Mouse (Mus musculus) hindbrain, embryonic 13.5 days (tissue): ENCODE measurements around the gene Speer4f2. TPM values are rescaled to one million over a fixed set of nuclear protein-coding genes. Genes with fewer than 3 reads are reported as not detected.

ENCODE experiments used
- ATAC-seq: fragments of 200-750 bp; cut with Nextera tagmentation; 2 replicates; pipeline ENCODE4 v1.8.0; 2017; ENCODE audit warnings: moderate TSS enrichment; ENCODE audit not compliant: low FRiP score
- H3K27ac ChIP-seq: fragments of 300-500 bp; sonication (generic); 2 replicates; pipeline ENCODE4 v1.5.1; 2015; ENCODE audit warnings: inconsistent platforms, mild to moderate bottlenecking, moderate library complexity
- H3K27me3 ChIP-seq: fragments of 300-500 bp; sonication (generic); 2 replicates; pipeline ENCODE4 v1.6.1; 2015; ENCODE audit warnings: mild to moderate bottlenecking, inconsistent platforms
- H3K36me3 ChIP-seq: fragments of 300-500 bp; sonication (generic); 2 replicates; pipeline ENCODE4 v1.6.1; 2015; ENCODE audit warnings: mild to moderate bottlenecking, inconsistent platforms
- H3K4me1 ChIP-seq: fragments of 300-500 bp; sonication (generic); replicated peaks from 2 replicates; pipeline ENCODE4 v1.6.1; 2015; ENCODE audit warnings: inconsistent platforms
- H3K4me2 ChIP-seq: fragments of 300-500 bp; sonication (generic); 2 replicates; pipeline ENCODE4 v1.6.1; 2015; ENCODE audit warnings: inconsistent platforms, mild to moderate bottlenecking, moderate library complexity
- H3K4me3 ChIP-seq: fragments of 300-500 bp; sonication (generic); 2 replicates; pipeline ENCODE4 v1.5.1; 2015; ENCODE audit warnings: mild to moderate bottlenecking, inconsistent platforms
- H3K9ac ChIP-seq: fragments of 300-500 bp; sonication (generic); 2 replicates; pipeline ENCODE4 v1.6.1; 2015; ENCODE audit warnings: mild to moderate bottlenecking, inconsistent platforms
- H3K9me3 ChIP-seq: fragments of 300-500 bp; sonication (generic); 2 replicates; pipeline ENCODE4 v1.6.1; 2016; ENCODE audit warnings: inconsistent platforms
- WGBS: fragments of 180-500 bp; shearing (Covaris S2); methylation state at CpG from one replicate; pipeline ENCODE4 v1.1.7; 2015; 5-methylcytosine and 5-hydroxymethylcytosine counted together
- polyA plus RNA-seq: library from polyadenylated mRNA; unstranded; fragments of >200 nt; fragmentation: Nextera tagmentation; extraction: Ambion mirVana; gene quantifications from 2 replicates; pipeline ENCODE4 v1.2.1, GENCODE M21; 2015

Speer4f2 gene
- polyA plus RNA-seq, 1 experiment from 2014 or later, result not detected

GRCm38 (mm10) chr5:17408924-17409660 lies 36.1 kb downstream of the Speer4f2 start:
- ATAC-seq, result no peak
- H3K9me3 ChIP-seq, result no peaks in the 10 kb centered on the region
- no peak overlapping the region for H3K27ac ChIP-seq
- no peaks in the 10 kb centered on the region for H3K27me3 ChIP-seq
- 82% methylated on average over 4 of the region's 4 CpGs for WGBS
- H3K4me1 ChIP-seq, result no peaks in the 10 kb centered on the region
- H3K4me2 ChIP-seq, result no peak overlapping the region
- H3K9ac ChIP-seq, result no peak overlapping the region
- H3K36me3 ChIP-seq, result no peaks in the 10 kb centered on the region
- no peak overlapping the region for H3K4me3 ChIP-seq

- 89% methylated on average over 2 of the region's 2 CpGs for WGBS
Measured at GRCm38 (mm10) chr5:17417201-17417600, 44.2 kb downstream of the Speer4f2 start.

GRCm38 (mm10) chr5:17419215-17419820 lies 46.3 kb downstream of the Speer4f2 start:
- ATAC-seq, result no peak
- Histone ChIP-seq H3K9ac (no peak overlapping the region), H3K4me3 (no peak overlapping the region), H3K27ac (no peak overlapping the region), H3K4me1 (0 out of 2 replicates have a peak, but pooled peaks cover 3% of the 10 kb centered on the region), H3K27me3 (no peaks in the 10 kb centered on the region), H3K9me3 (no peaks in the 10 kb centered on the region), H3K36me3 (no peaks in the 10 kb centered on the region), H3K4me2 (no peak overlapping the region)
- 65% methylated on average over 1 of the region's 1 CpGs for WGBS

More at GRCm38 (mm10) chr5:17417201-17417600, 44.2 kb downstream of the Speer4f2 start:
- Histone ChIP-seq H3K4me2 (no peak overlapping the region), H3K9me3 (no peaks in the 10 kb centered on the region), H3K4me3 (no peak overlapping the region), H3K27me3 (no peaks in the 10 kb centered on the region), H3K9ac (no peak overlapping the region), H3K27ac (no peak overlapping the region), H3K36me3 (no peaks in the 10 kb centered on the region), H3K4me1 (0 out of 2 replicates have a peak, but pooled peaks cover 3% of the 10 kb centered on the region)
- peak; percentile 10; the same call in 1 of the 2 replicates for ATAC-seq

GRCm38 (mm10) chr5:17419921-17420320 lies 46.9 kb downstream of the Speer4f2 start:
- no peak overlapping the region for H3K9ac ChIP-seq
- no peak for ATAC-seq

GRCm38 (mm10) chr5:17422225-17422624 lies 49.2 kb downstream of the Speer4f2 start:
- WGBS, result 85% methylated on average over 1 of the region's 1 CpGs
- Histone ChIP-seq H3K9me3 (no peaks in the 10 kb centered on the region), H3K4me1 (0 out of 2 replicates have a peak, but pooled peaks cover 3% of the 10 kb centered on the region), H3K27ac (no peak overlapping the region), H3K9ac (no peak overlapping the region), H3K4me3 (no peak overlapping the region), H3K4me2 (no peak overlapping the region), H3K36me3 (no peaks in the 10 kb centered on the region), H3K27me3 (no peaks in the 10 kb centered on the region)
- ATAC-seq, result no peak; the same call in 1 of the 2 replicates

More at GRCm38 (mm10) chr5:17419921-17420320, 46.9 kb downstream of the Speer4f2 start:
- Histone ChIP-seq H3K4me3 (no peak overlapping the region), H3K4me1 (0 out of 2 replicates have a peak, but pooled peaks cover 3% of the 10 kb centered on the region), H3K4me2 (no peak overlapping the region), H3K27ac (no peak overlapping the region), H3K9me3 (no peaks in the 10 kb centered on the region), H3K36me3 (no peaks in the 10 kb centered on the region), H3K27me3 (no peaks in the 10 kb centered on the region)

GRCm38 (mm10) chr5:17426930-17427329 lies 54.0 kb downstream of the Speer4f2 start:
- WGBS, result 90% methylated on average over 1 of the region's 1 CpGs
- Histone ChIP-seq H3K4me3 (no peak overlapping the region), H3K27me3 (no peaks in the 10 kb centered on the region), H3K9ac (no peak overlapping the region), H3K36me3 (no peaks in the 10 kb centered on the region), H3K4me1 (no peaks in the 10 kb centered on the region), H3K9me3 (no peaks in the 10 kb centered on the region), H3K27ac (no peak overlapping the region), H3K4me2 (no peak overlapping the region)
- no peak for ATAC-seq

Other genes with a start within 250 kb of the Speer4f2 start
- gene Speer4f1, start 102.9 kb downstream of the Speer4f2 start, polyA plus RNA-seq, result not detected in 2 replicates
- gene Sema3c, start 201.1 kb downstream of the Speer4f2 start, polyA plus RNA-seq, result 13.0 and 14.5 TPM in 2 replicates